Mouse (Mus musculus): Measurements from ENCODE around the gene Vmn1r118. TPM values are rescaled to one million over a fixed set of nuclear protein-coding genes. Genes with fewer than 3 reads are reported as not detected.
"Not testable (repeated sequence)": the region's sequence is repeated elsewhere in the genome, so short reads cannot be mapped to it uniquely, and the experiment has no call there.

The Vmn1r118 gene
- not detected for total RNA-seq (2021)
- long read RNA-seq, experiment 1: 0 reads
- long read RNA-seq, experiment 2: 0 reads

DNA sequence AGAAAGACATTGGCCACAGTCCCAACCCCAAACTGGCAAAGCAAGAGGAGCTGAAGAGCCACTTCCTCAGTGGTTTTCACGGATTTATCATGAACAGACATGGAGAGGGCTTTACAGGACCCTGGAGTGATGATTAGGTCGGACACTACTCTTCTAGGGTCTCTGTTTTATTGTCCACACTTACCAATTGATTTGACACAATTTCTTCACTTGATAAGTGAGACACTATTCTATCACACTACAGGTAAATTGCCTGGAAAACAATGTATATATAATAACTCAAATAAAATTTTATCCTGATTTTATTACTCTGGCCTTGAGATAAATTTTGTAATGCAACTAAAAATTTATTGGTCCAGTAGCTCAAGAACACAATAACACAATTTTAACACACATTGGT, at the start of gene Vmn1r118:
Gene Vmn1r118 (minus strand): TSS at position 101 of the 400 bp plus-strand sequence.
- not testable (repeated sequence) for H3K27ac ChIP-seq; DNase-seq (ENCODE audit: low spot score in 2 of 2); H3K4me3 ChIP-seq

DNA sequence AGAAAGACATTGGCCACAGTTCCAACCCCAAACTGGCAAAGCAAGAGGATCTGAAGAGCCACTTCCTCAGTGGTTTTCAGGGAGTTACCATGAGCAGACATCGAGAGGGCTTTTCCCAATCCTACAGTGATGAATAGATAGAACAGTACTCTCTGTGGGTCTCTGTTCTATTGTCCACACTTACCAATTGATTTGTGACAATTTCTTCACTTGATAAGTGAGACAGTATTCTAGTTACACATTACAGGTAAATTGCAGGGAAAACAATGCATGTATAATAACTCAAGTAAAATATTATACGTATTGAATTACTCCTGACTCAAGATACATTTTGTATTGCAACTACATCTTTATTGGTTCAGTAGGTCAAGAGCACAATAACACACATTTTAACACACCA, 28.1 kb downstream of the Vmn1r118 start, which contains the start of gene Vmn1r117:
Gene Vmn1r117 (minus strand): TSS at position 101 of the 400 bp plus-strand sequence.
- not testable (repeated sequence) for H3K27ac ChIP-seq; H3K4me3 ChIP-seq; DNase-seq (ENCODE audit: low spot score in 2 of 2)

DNA sequence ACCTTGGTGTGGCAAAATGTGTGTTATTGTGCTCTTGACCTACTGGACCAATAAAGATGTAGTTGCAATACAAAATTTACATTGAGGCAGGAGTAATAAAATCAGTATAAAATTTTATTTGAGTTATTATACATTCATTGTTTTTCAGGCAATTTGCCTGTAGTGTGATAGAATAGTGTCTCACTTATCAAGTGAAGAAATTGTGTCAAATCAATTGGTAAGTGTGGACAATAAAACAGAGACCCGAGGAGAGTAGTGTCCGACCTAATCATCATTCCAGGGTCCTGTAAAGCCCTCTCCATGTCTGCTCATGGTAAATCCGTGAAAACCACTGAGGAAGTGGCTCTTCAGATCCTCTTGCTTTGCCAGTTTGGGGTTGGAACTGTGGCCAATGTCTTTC, 40.2 kb downstream of the Vmn1r118 start, which contains the start of gene Vmn1r116:
Gene Vmn1r116 (plus strand): TSS at position 301 of the 400 bp plus-strand sequence.
- not testable (repeated sequence) for H3K4me3 ChIP-seq; H3K27ac ChIP-seq; DNase-seq (ENCODE audit: low spot score in 2 of 2)

Other genes starting within 250 kb of the Vmn1r118 start
- gene Vmn1r107, start 243.4 kb downstream of the Vmn1r118 start, total RNA-seq (2021): not detected
- gene Vmn1r111, start 209.1 kb downstream of the Vmn1r118 start, total RNA-seq (2021): not detected
- not detected for gene Gm10668, start 181.7 kb downstream of the Vmn1r118 start, total RNA-seq (2021)
- not detected for gene Vmn1r112, start 141.2 kb downstream of the Vmn1r118 start, total RNA-seq (2021)
- not detected for gene Vmn1r113, start 125.1 kb downstream of the Vmn1r118 start, total RNA-seq (2021)
- not detected for gene Vmn1r114, start 100.2 kb downstream of the Vmn1r118 start, total RNA-seq (2021)
- gene Vmn1r115, start 67.4 kb downstream of the Vmn1r118 start, total RNA-seq (2021): not detected
- not detected for gene Vmn1r116, start 40.1 kb downstream of the Vmn1r118 start, total RNA-seq (2021)
- not detected for gene Vmn1r117, start 28.2 kb downstream of the Vmn1r118 start, total RNA-seq (2021)
- not detected for gene Vmn1r119, start 100.1 kb upstream of the Vmn1r118 start, total RNA-seq (2021)
- not detected for gene Vmn1r120, start 141.4 kb upstream of the Vmn1r118 start, total RNA-seq (2021)
- gene Vmn1r121, start 186.2 kb upstream of the Vmn1r118 start, total RNA-seq (2021): not detected
- not detected for gene Vmn1r122, start 221.8 kb upstream of the Vmn1r118 start, total RNA-seq (2021)
- not detected for gene Vmn1r123, start 249.8 kb upstream of the Vmn1r118 start, total RNA-seq (2021)

All from layer of hippocampus, adult 2 months (tissue).